Mouse (Mus musculus) spleen, adult 2 months (tissue): ENCODE results near the gene Krtap5-4.

Experiments
- CTCF ChIP-seq: fragments of 200-500 bp; IDR thresholded peaks from 2 replicates; pipeline ENCODE4 v1.5.1; 2011; ENCODE audit warnings: mild to moderate bottlenecking, inconsistent platforms; ENCODE audit not compliant: insufficient read depth, insufficient read length, insufficient replicate concordance; ENCODE audit errors: extremely low read depth
- POLR2A ChIP-seq: fragments of 200-500 bp; IDR thresholded peaks from 2 replicates; pipeline ENCODE4 v1.6.1; 2011; ENCODE audit warnings: low read depth, low read length, inconsistent platforms

DNA sequence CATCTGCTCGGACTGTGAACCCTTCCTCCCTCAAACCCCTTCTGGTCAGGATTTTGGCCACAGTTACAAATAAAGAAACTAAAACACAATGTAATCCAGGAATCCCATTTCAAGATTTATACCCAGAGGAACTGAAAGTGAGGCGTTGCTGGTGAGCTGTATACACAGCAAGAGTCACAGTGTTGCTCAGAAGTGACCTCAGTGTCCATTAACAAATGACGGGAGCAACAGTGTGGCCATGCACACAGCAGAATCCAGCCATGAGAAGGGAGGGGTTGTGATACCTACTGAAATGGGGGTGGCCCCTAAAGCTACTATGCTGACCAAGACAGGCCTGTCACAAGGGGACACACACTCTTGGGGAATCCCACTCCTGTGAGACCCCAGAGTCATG, 38.9 kb downstream of the Krtap5-4 start:
- TF ChIP-seq CTCF: no peak
- no peak for TF ChIP-seq POLR2A
